ENCODE assay signal across 8 mouse cellular contexts in the genomic region with DNA sequence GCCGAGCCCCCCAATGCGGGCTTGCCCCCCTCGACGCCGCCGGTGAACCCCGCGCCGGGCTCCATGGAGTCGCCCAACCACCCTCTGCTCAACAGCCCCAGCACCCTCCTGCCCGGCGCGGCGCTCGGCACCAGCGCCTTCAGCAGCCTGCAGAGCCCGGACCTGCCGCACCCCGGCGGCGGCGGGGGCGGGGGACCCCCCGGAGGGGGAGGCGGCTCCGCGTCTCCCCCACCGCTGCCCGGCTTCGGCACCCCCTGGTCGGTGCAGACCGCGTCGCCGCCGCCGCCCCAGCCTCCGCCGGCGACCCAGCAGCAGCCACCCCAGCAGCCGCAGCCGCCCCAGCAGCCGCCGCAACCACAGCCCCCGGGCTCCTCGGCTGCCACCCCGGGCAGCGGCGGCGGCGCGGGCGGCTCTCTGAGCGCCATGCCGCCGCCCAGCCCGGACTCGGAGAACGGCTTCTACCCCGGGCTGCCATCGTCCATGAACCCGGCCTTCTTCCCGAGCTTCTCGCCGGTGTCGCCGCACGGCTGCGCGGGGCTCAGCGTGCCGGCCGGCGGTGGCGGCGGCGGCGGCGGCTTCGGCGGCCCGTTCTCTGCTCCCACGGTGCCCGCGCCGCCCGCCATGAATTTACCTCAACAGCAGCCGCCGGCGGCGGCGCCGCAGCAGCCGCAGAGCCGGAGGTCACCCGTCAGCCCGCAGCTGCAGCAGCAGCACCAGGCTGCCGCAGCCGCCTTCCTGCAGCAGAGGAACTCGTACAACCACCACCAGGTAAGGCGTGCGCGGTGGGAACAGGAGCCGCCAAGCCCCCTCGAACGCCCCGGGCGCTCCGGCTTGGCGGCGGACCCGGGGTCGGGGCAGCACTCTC. TPM values are rescaled to one million over a fixed set of nuclear protein-coding genes. Genes with fewer than 3 reads are reported as not detected.
A peak's percentile ranks its signal among the peaks of the same experiment; 100 is the strongest.
DNase-seq lines count a peak whose midpoint lies in the region; ATAC-seq and TF ChIP-seq lines count a peak whose summit lies in the region.

No protein-coding gene starts in this region.

- intact Hi-C loops in heart, adult 2 months (cut with DNase I), result loop anchor here (10.0 kb wide), 6 partner anchors 140 to 820 kb away; partner anchors contain the start of gene Cc2d2a

- H3K9me3 ChIP-seq in liver, embryonic 11.5 days (ENCODE audit: control insufficient read depth, low read length), result no peaks in the 10 kb centered on the region
- H3K9me3 ChIP-seq in neural tube, embryonic 11.5 days (ENCODE audit: control insufficient read depth, low read length), result no peaks in the 10 kb centered on the region
- no peaks in the 10 kb centered on the region for H3K9me3 ChIP-seq in stomach, embryonic 16.5 days (replicated peaks; ENCODE audit: control insufficient read depth, low read length)

- H3K27me3 ChIP-seq in heart, adult 2 months (ENCODE audit: control insufficient read depth, insufficient read depth, low read length), result no peaks in the 10 kb centered on the region
- H3K27me3 ChIP-seq in liver, embryonic 11.5 days (replicated peaks; ENCODE audit: control insufficient read depth, insufficient read depth, low read length), result peaks cover 2% of the 10 kb centered on the region; the same call in 1 of the 2 replicates
- no peaks in the 10 kb centered on the region for H3K27me3 ChIP-seq in neural tube, embryonic 11.5 days (ENCODE audit: control insufficient read depth, insufficient read depth, low read length)
- H3K27me3 ChIP-seq in stomach, embryonic 16.5 days (ENCODE audit: control insufficient read depth, insufficient read depth, low read length), result no peaks in the 10 kb centered on the region

- TF ChIP-seq CTCF in heart, adult 2 months (IDR thresholded peaks at IDR 0.05), result no peak

- peak; percentile 13 to 63 for DNase-seq in urinary bladder, adult 18-20 months (ENCODE audit: low spot score in 2 of 2)
- no peak for DNase-seq in urinary bladder, postnatal 10 days (ENCODE audit: low spot score)
- DNase-seq in embryo, embryonic 10.5 days (ENCODE audit: low spot score), result peak; percentile 50
- DNase-seq in heart, adult 2 months, result peak; percentile 67 to 73
- DNase-seq in kidney, adult 9 months, result peak; percentile 48
- DNase-seq in liver, embryonic 11.5 days (ENCODE audit: low spot score), result peak; percentile 61
- DNase-seq in neural tube, embryonic 11.5 days (ENCODE audit: low spot score), result peak; percentile 61

- H3K4me1 ChIP-seq in heart, adult 2 months (ENCODE audit: control insufficient read depth, insufficient read depth, low read length), result peaks cover 1% of the 10 kb centered on the region
- peaks cover 9% of the 10 kb centered on the region for H3K4me1 ChIP-seq in liver, embryonic 11.5 days (replicated peaks; ENCODE audit: control insufficient read depth, insufficient read depth, low read length)
- H3K4me1 ChIP-seq in neural tube, embryonic 11.5 days (ENCODE audit: control insufficient read depth, insufficient read depth, low read length), result no peaks in the 10 kb centered on the region
- H3K4me1 ChIP-seq in stomach, embryonic 16.5 days (ENCODE audit: control insufficient read depth, insufficient read depth, low read length), result peaks cover 4% of the 10 kb centered on the region

- no peak for TF ChIP-seq EP300 in heart, adult 2 months (IDR thresholded peaks at IDR 0.05; ENCODE audit: insufficient read depth, low read depth, low read length)

- H3K9ac ChIP-seq in heart, adult 2 months (ENCODE audit: low read depth, low read length), result peak overlapping the region; percentile 100
- peak overlapping the region; percentile 83 for H3K9ac ChIP-seq in liver, embryonic 11.5 days (ENCODE audit: low read depth, low read length)
- H3K9ac ChIP-seq in neural tube, embryonic 11.5 days (ENCODE audit: low read length), result peak overlapping the region; percentile 90
- H3K9ac ChIP-seq in stomach, embryonic 16.5 days (ENCODE audit: low read length), result peak overlapping the region; percentile 97

- ATAC-seq in liver, embryonic 11.5 days (replicated peaks; ENCODE audit: low FRiP score), result peak; percentile 24
- peak; percentile 39 for ATAC-seq in neural tube, embryonic 11.5 days (ENCODE audit: insufficient read depth, low FRiP score, low TSS enrichment)
- ATAC-seq in stomach, embryonic 16.5 days (ENCODE audit: insufficient read depth, low FRiP score), result peak; percentile 18; the same call in 1 of the 2 replicates

- H3K36me3 ChIP-seq in heart, adult 2 months (ENCODE audit: control insufficient read depth, insufficient read depth, low read length), result peaks cover 6% of the 10 kb centered on the region
- H3K36me3 ChIP-seq in liver, embryonic 11.5 days (ENCODE audit: control insufficient read depth, insufficient read depth, low read length), result no peaks in the 10 kb centered on the region
- H3K36me3 ChIP-seq in neural tube, embryonic 11.5 days (ENCODE audit: control insufficient read depth, insufficient read depth, low read length), result no peaks in the 10 kb centered on the region
- no peaks in the 10 kb centered on the region for H3K36me3 ChIP-seq in stomach, embryonic 16.5 days (ENCODE audit: control insufficient read depth, insufficient read depth, low read length)

- peak overlapping the region; percentile 98 for H3K27ac ChIP-seq in heart, adult 2 months
- peak overlapping the region; percentile 96 for H3K27ac ChIP-seq in liver, embryonic 11.5 days (ENCODE audit: low read depth, low read length)
- H3K27ac ChIP-seq in neural tube, embryonic 11.5 days (ENCODE audit: low read depth, low read length), result peak overlapping the region; percentile 96
- peak overlapping the region; percentile 99 for H3K27ac ChIP-seq in stomach, embryonic 16.5 days (ENCODE audit: low read length)

- 2% methylated on average over 94 of the region's 113 CpGs for WGBS in heart, adult 2 months
- WGBS in liver, embryonic 11.5 days, result under 1% methylated on average over 102 of the region's 113 CpGs
- WGBS in neural tube, embryonic 11.5 days, result under 1% methylated on average over 69 of the region's 113 CpGs
- WGBS in stomach, embryonic 16.5 days, result under 1% methylated on average over 74 of the region's 113 CpGs

- peak overlapping the region; percentile 87 for H3K4me3 ChIP-seq in heart, adult 2 months
- H3K4me3 ChIP-seq in liver, embryonic 11.5 days (ENCODE audit: low read depth, low read length), result peak overlapping the region; percentile 89
- H3K4me3 ChIP-seq in neural tube, embryonic 11.5 days (ENCODE audit: low read depth, low read length), result peak overlapping the region; percentile 89
- H3K4me3 ChIP-seq in stomach, embryonic 16.5 days (replicated peaks; ENCODE audit: low read length), result peak overlapping the region; percentile 99

- H3K79me2 ChIP-seq in heart, adult 2 months (replicated peaks; ENCODE audit: control insufficient read depth, insufficient read depth, low read length), result no peaks in the 10 kb centered on the region; the same call in 1 of the 2 replicates

- H3K4me2 ChIP-seq in liver, embryonic 11.5 days, result peak overlapping the region; percentile 99
- peak overlapping the region; percentile 86 for H3K4me2 ChIP-seq in neural tube, embryonic 11.5 days (ENCODE audit: low read depth)
- H3K4me2 ChIP-seq in stomach, embryonic 16.5 days (ENCODE audit: low read depth, low read length), result peak overlapping the region; percentile 90

- TF ChIP-seq POLR2A in heart, adult 2 months (IDR thresholded peaks at IDR 0.05; ENCODE audit: insufficient read depth, low read depth, low read length), result no peak

RNA-seq across cellular contexts. Expression of gene Cpeb2, which starts 1.6 kb away (rescaled TPM):
- total RNA-seq in heart, adult 2 months (2021), result 10 to 100 TPM; 18.8 to 28.2 TPM
- polyA plus RNA-seq in heart, adult 2 months (2012; rRNA removed), result 6.5 and 12.2 TPM in 2 replicates
- polyA plus RNA-seq in liver, embryonic 11.5 days (2014; fragmentation: Nextera tagmentation; extraction: Ambion mirVana), result 1.1 and 1.5 TPM in 2 replicates
- polyA plus RNA-seq in neural tube, embryonic 11.5 days (2014; fragmentation: Nextera tagmentation; extraction: Ambion mirVana), result 5.2 and 6.9 TPM in 2 replicates
- polyA plus RNA-seq in stomach, embryonic 16.5 days (2015; fragmentation: Nextera tagmentation; extraction: Ambion mirVana), result 5.6 and 5.7 TPM in 2 replicates
